Mouse (Mus musculus) hindbrain, embryonic 16.5 days (tissue): ENCODE measurements at regions not wholly inside any gene's neighbourhood (a gene's known extent, or its start where the extent isn't known, plus 50 kb on each side); places are given as distances from the start of the nearest gene placed in this dataset.
A peak's percentile ranks its signal among the peaks of the same experiment; 100 is the strongest.

Experiments used
- ATAC-seq: fragments of 200-750 bp; cut with Nextera tagmentation; 2 replicates; pipeline ENCODE4 v1.8.0; 2017; ENCODE audit warnings: moderate TSS enrichment, moderate library complexity
- H3K27ac ChIP-seq: fragments of 300-500 bp; sonication (generic); 2 replicates; pipeline ENCODE4 v1.5.1; 2014; ENCODE audit warnings: low read depth, mild to moderate bottlenecking, control low read depth, low read length, moderate library complexity
- H3K27me3 ChIP-seq: fragments of 300-500 bp; sonication (generic); replicated peaks from 2 replicates; pipeline ENCODE4 v1.6.1; 2014; ENCODE audit warnings: low read length; ENCODE audit not compliant: control insufficient read depth, insufficient read depth
- H3K36me3 ChIP-seq: fragments of 300-500 bp; sonication (generic); 2 replicates; pipeline ENCODE4 v1.6.1; 2014; ENCODE audit warnings: mild to moderate bottlenecking, low read length, moderate library complexity, mixed read lengths; ENCODE audit not compliant: control insufficient read depth, insufficient read depth
- H3K4me1 ChIP-seq: fragments of 300-500 bp; sonication (generic); 2 replicates; pipeline ENCODE4 v1.6.1; 2014; ENCODE audit warnings: low read depth, low read length; ENCODE audit not compliant: control insufficient read depth, insufficient read depth
- H3K4me2 ChIP-seq: fragments of 300-500 bp; sonication (generic); 2 replicates; pipeline ENCODE4 v1.6.1; 2014; ENCODE audit warnings: mild to moderate bottlenecking, low read length, control low read depth, moderate library complexity
- H3K4me3 ChIP-seq: fragments of 300-500 bp; sonication (generic); 2 replicates; pipeline ENCODE4 v1.5.1; 2014; ENCODE audit warnings: mild to moderate bottlenecking, low read length, control low read depth, moderate library complexity
- H3K9ac ChIP-seq: fragments of 300-500 bp; sonication (generic); 2 replicates; pipeline ENCODE4 v1.6.1; 2014; ENCODE audit warnings: low read depth, mild to moderate bottlenecking, control low read depth, low read length, moderate library complexity
- H3K9me3 ChIP-seq: fragments of 300-500 bp; sonication (generic); 2 replicates; pipeline ENCODE4 v1.6.1; 2014; ENCODE audit warnings: mild to moderate bottlenecking, low read length, moderate library complexity; ENCODE audit not compliant: control insufficient read depth
- WGBS: fragments of 180-500 bp; shearing (Covaris S2); extraction: QIAGEN DNeasy Blood & Tissue Kit; methylation state at CpG from one replicate; pipeline ENCODE4 v1.1.7; 2014; 5-methylcytosine and 5-hydroxymethylcytosine counted together

GRCm38 (mm10) chr14:58321875-58322274, 251.5 kb downstream of the Fgf9 start:
- no peaks in the 10 kb centered on the region for H3K27me3 ChIP-seq
- H3K9me3 ChIP-seq = no peaks in the 10 kb centered on the region
- no peak overlapping the region for H3K4me2 ChIP-seq
- H3K27ac ChIP-seq = no peak overlapping the region
- H3K9ac ChIP-seq = no peak overlapping the region
- no peaks in the 10 kb centered on the region for H3K4me1 ChIP-seq
- no peaks in the 10 kb centered on the region for H3K36me3 ChIP-seq
- no peak overlapping the region for H3K4me3 ChIP-seq
- no peak for ATAC-seq
- 63% methylated on average over 10 of the region's 10 CpGs for WGBS

- Histone ChIP-seq H3K4me2 (no peak overlapping the region), H3K4me1 (no peaks in the 10 kb centered on the region), H3K27ac (no peak overlapping the region), H3K36me3 (no peaks in the 10 kb centered on the region), H3K4me3 (no peak overlapping the region), H3K9me3 (no peaks in the 10 kb centered on the region), H3K27me3 (no peaks in the 10 kb centered on the region), H3K9ac (no peak overlapping the region)
- 80% methylated on average over 5 of the region's 5 CpGs for WGBS
- ATAC-seq = no peak
Observed at GRCm38 (mm10) chr14:58321234-58321633, 250.9 kb downstream of the Fgf9 start.

- Histone ChIP-seq H3K4me2 (no peak overlapping the region), H3K9me3 (no peaks in the 10 kb centered on the region), H3K27ac (no peak overlapping the region), H3K4me1 (no peaks in the 10 kb centered on the region), H3K9ac (no peak overlapping the region), H3K36me3 (no peaks in the 10 kb centered on the region), H3K27me3 (no peaks in the 10 kb centered on the region), H3K4me3 (no peak overlapping the region)
- WGBS = 82% methylated on average over 3 of the region's 3 CpGs
- no peak for ATAC-seq
Observed at GRCm38 (mm10) chr14:58317640-58318039, 247.3 kb downstream of the Fgf9 start.

- Histone ChIP-seq H3K4me1 (no peaks in the 10 kb centered on the region), H3K4me2 (no peak overlapping the region), H3K27me3 (no peaks in the 10 kb centered on the region), H3K4me3 (no peak overlapping the region), H3K9ac (no peak overlapping the region), H3K9me3 (no peaks in the 10 kb centered on the region), H3K27ac (no peak overlapping the region), H3K36me3 (no peaks in the 10 kb centered on the region)
- no peak for ATAC-seq
- WGBS = 66% methylated on average over 4 of the region's 4 CpGs
Observed at GRCm38 (mm10) chr14:58317231-58317630, 246.9 kb downstream of the Fgf9 start.

- H3K36me3 ChIP-seq = no peaks in the 10 kb centered on the region
- H3K4me2 ChIP-seq = no peak overlapping the region
- no peaks in the 10 kb centered on the region for H3K4me1 ChIP-seq
- H3K9me3 ChIP-seq = no peaks in the 10 kb centered on the region; the same call in 1 of the 2 replicates
- no peak overlapping the region for H3K4me3 ChIP-seq
- ATAC-seq = no peak
- H3K9ac ChIP-seq = no peak overlapping the region
- H3K27ac ChIP-seq = no peak overlapping the region
- 82% methylated on average over 6 of the region's 6 CpGs for WGBS
- H3K27me3 ChIP-seq = no peaks in the 10 kb centered on the region
Observed at GRCm38 (mm10) chr14:58307695-58308094, 237.3 kb downstream of the Fgf9 start.

GRCm38 (mm10) chr14:58306832-58307521, 236.6 kb downstream of the Fgf9 start:
- 0 out of 2 replicates have a peak, but pooled peaks have one; percentile 24 for ATAC-seq
- Histone ChIP-seq H3K27me3 (no peaks in the 10 kb centered on the region), H3K27ac (no peak overlapping the region), H3K9me3 (no peaks in the 10 kb centered on the region; the same call in 1 of the 2 replicates), H3K4me3 (no peak overlapping the region), H3K9ac (no peak overlapping the region), H3K36me3 (no peaks in the 10 kb centered on the region), H3K4me2 (no peak overlapping the region), H3K4me1 (no peaks in the 10 kb centered on the region)
- WGBS = 72% methylated on average over 11 of the region's 11 CpGs

- ATAC-seq = no peak
- H3K9me3 ChIP-seq = no peaks in the 10 kb centered on the region
- no peak overlapping the region for H3K9ac ChIP-seq
- no peak overlapping the region for H3K27ac ChIP-seq
- WGBS = 73% methylated on average over 10 of the region's 10 CpGs
- H3K36me3 ChIP-seq = no peaks in the 10 kb centered on the region
- H3K4me3 ChIP-seq = no peak overlapping the region
- no peaks in the 10 kb centered on the region for H3K27me3 ChIP-seq
- H3K4me1 ChIP-seq = no peaks in the 10 kb centered on the region
- no peak overlapping the region for H3K4me2 ChIP-seq
Observed at GRCm38 (mm10) chr14:58300411-58300887, 230.1 kb downstream of the Fgf9 start.

- H3K27ac ChIP-seq = no peak overlapping the region
- no peak overlapping the region for H3K4me3 ChIP-seq
- no peaks in the 10 kb centered on the region for H3K9me3 ChIP-seq
- no peak overlapping the region for H3K9ac ChIP-seq
- no peaks in the 10 kb centered on the region for H3K27me3 ChIP-seq
- 85% methylated on average over 13 of the region's 13 CpGs for WGBS
- no peaks in the 10 kb centered on the region for H3K4me1 ChIP-seq
- no peaks in the 10 kb centered on the region for H3K36me3 ChIP-seq
- H3K4me2 ChIP-seq = no peak overlapping the region
- no peak for ATAC-seq
Observed at GRCm38 (mm10) chr14:58286007-58286525, 215.7 kb downstream of the Fgf9 start.

- 69% methylated on average over 15 of the region's 15 CpGs for WGBS
Observed at GRCm38 (mm10) chr14:58282708-58283290, 212.5 kb downstream of the Fgf9 start.

More at GRCm38 (mm10) chr14:58282708-58283290, 212.5 kb downstream of the Fgf9 start:
- H3K4me3 ChIP-seq = peak overlapping the region; percentile 11; the same call in 1 of the 2 replicates
- no peaks in the 10 kb centered on the region for H3K9me3 ChIP-seq
- H3K4me1 ChIP-seq = no peaks in the 10 kb centered on the region
- no peak overlapping the region for H3K27ac ChIP-seq
- ATAC-seq = no peak
- peak overlapping the region; percentile 29; the same call in 1 of the 2 replicates for H3K4me2 ChIP-seq
- H3K36me3 ChIP-seq = no peaks in the 10 kb centered on the region
- no peak overlapping the region for H3K9ac ChIP-seq
- no peaks in the 10 kb centered on the region for H3K27me3 ChIP-seq
